Mouse (Mus musculus) E14TG2a.4 (cell line): ENCODE measurements at regions not wholly inside any gene's neighbourhood (a gene's known extent, or its start where the extent isn't known, plus 50 kb on each side); places are given as distances from the start of the nearest gene placed in this dataset.

ENCODE experiments used
- H3K27me3 ChIP-seq: 2 replicates; pipeline ENCODE4 v1.6.1; 2014; ENCODE audit warnings: low read length, control low read depth; ENCODE audit not compliant: insufficient read depth
- H3K36me3 ChIP-seq: 2 replicates; pipeline ENCODE4 v1.6.1; 2014; ENCODE audit warnings: low read length, control low read depth; ENCODE audit not compliant: insufficient read depth
- H3K4me1 ChIP-seq: replicated peaks from 2 replicates; pipeline ENCODE4 v1.6.1; 2014; ENCODE audit warnings: low read depth, low read length, control low read depth
- H3K4me3 ChIP-seq: replicated peaks from 2 replicates; pipeline ENCODE4 v1.5.1; 2014; ENCODE audit warnings: mild to moderate bottlenecking, low read length
- H3K9me3 ChIP-seq: 2 replicates; pipeline ENCODE4 v1.6.1; 2014; ENCODE audit warnings: low read length, control low read depth
- CTCF ChIP-seq: conservative IDR thresholded peaks from 2 replicates; pipeline ENCODE4 v1.5.1; 2014; ENCODE audit warnings: low read length
- NANOG ChIP-seq: IDR thresholded peaks from 2 replicates; pipeline ENCODE4 v1.6.1; 2014; ENCODE audit warnings: borderline replicate concordance, low read length, mixed read lengths
- POU5F1 ChIP-seq: IDR thresholded peaks from 2 replicates; pipeline ENCODE4 v1.6.1; 2014; ENCODE audit warnings: low read length, borderline replicate concordance

GRCm38 (mm10) chr2:103896160-103896559, 61.6 kb upstream of the Lmo2 start:
- no peak overlapping the region for H3K4me3 ChIP-seq
- H3K36me3 ChIP-seq = no peaks in the 10 kb centered on the region
- H3K9me3 ChIP-seq = no peaks in the 10 kb centered on the region
- TF ChIP-seq POU5F1 (no peak), NANOG (no peak), CTCF (no peak)
- no peaks in the 10 kb centered on the region for H3K27me3 ChIP-seq
- H3K4me1 ChIP-seq = peaks cover 62% of the 10 kb centered on the region

GRCm38 (mm10) chr2:103896814-103897213, 61.0 kb upstream of the Lmo2 start:
- peaks cover 62% of the 10 kb centered on the region for H3K4me1 ChIP-seq
- no peaks in the 10 kb centered on the region for H3K27me3 ChIP-seq
- no peak for TF ChIP-seq CTCF
- TF ChIP-seq POU5F1 = no peak
- TF ChIP-seq NANOG = no peak
- no peaks in the 10 kb centered on the region for H3K36me3 ChIP-seq
- no peaks in the 10 kb centered on the region for H3K9me3 ChIP-seq
- 0 out of 2 replicates have a peak overlapping the region, but pooled peaks have one; percentile 29 for H3K4me3 ChIP-seq

GRCm38 (mm10) chr2:103899713-103900112, 58.1 kb upstream of the Lmo2 start:
- no peaks in the 10 kb centered on the region for H3K27me3 ChIP-seq
- TF ChIP-seq CTCF (no peak), NANOG (no peak), POU5F1 (no peak)
- peaks cover 58% of the 10 kb centered on the region for H3K4me1 ChIP-seq
- peaks cover 7% of the 10 kb centered on the region; the same call in 1 of the 2 replicates for H3K9me3 ChIP-seq
- H3K36me3 ChIP-seq = no peaks in the 10 kb centered on the region
- H3K4me3 ChIP-seq = no peak overlapping the region

GRCm38 (mm10) chr2:103900384-103900783, 57.4 kb upstream of the Lmo2 start:
- H3K4me1 ChIP-seq = peaks cover 51% of the 10 kb centered on the region
- no peaks in the 10 kb centered on the region for H3K27me3 ChIP-seq
- TF ChIP-seq POU5F1 (no peak), NANOG (no peak), CTCF (no peak)
- no peak overlapping the region for H3K4me3 ChIP-seq
- peaks cover 7% of the 10 kb centered on the region; the same call in 1 of the 2 replicates for H3K9me3 ChIP-seq
- no peaks in the 10 kb centered on the region for H3K36me3 ChIP-seq

- Histone ChIP-seq H3K4me1 (peaks cover 43% of the 10 kb centered on the region), H3K36me3 (no peaks in the 10 kb centered on the region), H3K27me3 (no peaks in the 10 kb centered on the region), H3K4me3 (no peak overlapping the region), H3K9me3 (peaks cover 7% of the 10 kb centered on the region; the same call in 1 of the 2 replicates)
- TF ChIP-seq NANOG (no peak), CTCF (no peak), POU5F1 (no peak)
Measured at GRCm38 (mm10) chr2:103901457-103901856, 56.3 kb upstream of the Lmo2 start.

- TF ChIP-seq CTCF (no peak), NANOG (no peak), POU5F1 (no peak)
Measured at GRCm38 (mm10) chr2:103902777-103903176, 55.0 kb upstream of the Lmo2 start.

GRCm38 (mm10) chr2:103905681-103906080, 52.1 kb upstream of the Lmo2 start:
- TF ChIP-seq POU5F1 (no peak), CTCF (no peak), NANOG (no peak)
- H3K36me3 ChIP-seq = no peaks in the 10 kb centered on the region
- 0 out of 2 replicates have a peak, but pooled peaks cover 2% of the 10 kb centered on the region for H3K27me3 ChIP-seq
- H3K4me3 ChIP-seq = no peak overlapping the region
- peaks cover 7% of the 10 kb centered on the region; the same call in 1 of the 2 replicates for H3K9me3 ChIP-seq
- peaks cover 26% of the 10 kb centered on the region for H3K4me1 ChIP-seq

More at GRCm38 (mm10) chr2:103902777-103903176, 55.0 kb upstream of the Lmo2 start:
- Histone ChIP-seq H3K27me3 (no peaks in the 10 kb centered on the region), H3K4me3 (no peak overlapping the region), H3K36me3 (no peaks in the 10 kb centered on the region), H3K4me1 (peaks cover 33% of the 10 kb centered on the region), H3K9me3 (peaks cover 7% of the 10 kb centered on the region; the same call in 1 of the 2 replicates)

GRCm38 (mm10) chr2:103906581-103907184, 51.1 kb upstream of the Lmo2 start:
- Histone ChIP-seq H3K9me3 (peaks cover 7% of the 10 kb centered on the region; the same call in 1 of the 2 replicates), H3K36me3 (no peaks in the 10 kb centered on the region), H3K4me1 (peaks cover 18% of the 10 kb centered on the region), H3K4me3 (no peak overlapping the region), H3K27me3 (0 out of 2 replicates have a peak, but pooled peaks cover 3% of the 10 kb centered on the region)
- TF ChIP-seq CTCF (no peak), POU5F1 (no peak), NANOG (no peak)
